Mouse (Mus musculus) neural tube, embryonic 13.5 days (tissue): ENCODE measurements around the gene Klf13. TPM values are rescaled to one million over a fixed set of nuclear protein-coding genes. Genes with fewer than 3 reads are reported as not detected.

ENCODE experiments used
- ATAC-seq: fragments of 200-750 bp; cut with Nextera tagmentation; 2 replicates; pipeline ENCODE4 v1.8.0; 2017; ENCODE audit warnings: low read depth, mild to moderate bottlenecking, moderate TSS enrichment, moderate library complexity
- H3K27ac ChIP-seq: fragments of 300-500 bp; sonication (generic); replicated peaks from 2 replicates; pipeline ENCODE4 v1.5.1; 2015; ENCODE audit warnings: moderate library complexity, mild to moderate bottlenecking, inconsistent platforms
- H3K27me3 ChIP-seq: fragments of 300-500 bp; sonication (generic); 2 replicates; pipeline ENCODE4 v1.6.1; 2015; ENCODE audit warnings: mild to moderate bottlenecking, inconsistent platforms
- H3K36me3 ChIP-seq: fragments of 300-500 bp; sonication (generic); 2 replicates; pipeline ENCODE4 v1.6.1; 2015; ENCODE audit warnings: mild to moderate bottlenecking, inconsistent platforms
- H3K4me1 ChIP-seq: fragments of 300-500 bp; sonication (generic); replicated peaks from 2 replicates; pipeline ENCODE4 v1.6.1; 2015; ENCODE audit warnings: inconsistent platforms
- H3K4me2 ChIP-seq: fragments of 300-500 bp; sonication (generic); 2 replicates; pipeline ENCODE4 v1.6.1; 2015; ENCODE audit warnings: inconsistent platforms, mild to moderate bottlenecking, moderate library complexity
- H3K4me3 ChIP-seq: fragments of 300-500 bp; sonication (generic); 2 replicates; pipeline ENCODE4 v1.5.1; 2015; ENCODE audit warnings: mild to moderate bottlenecking, inconsistent platforms
- H3K9ac ChIP-seq: fragments of 300-500 bp; sonication (generic); 2 replicates; pipeline ENCODE4 v1.6.1; 2015; ENCODE audit warnings: moderate library complexity, mild to moderate bottlenecking, inconsistent platforms
- H3K9me3 ChIP-seq: fragments of 300-500 bp; sonication (generic); 2 replicates; pipeline ENCODE4 v1.6.1; 2016; ENCODE audit warnings: inconsistent platforms
- WGBS: fragments of 180-500 bp; shearing (Covaris S2); methylation state at CpG from one replicate; pipeline ENCODE4 v1.1.7; 2015; 5-methylcytosine and 5-hydroxymethylcytosine counted together
- polyA plus RNA-seq: library from polyadenylated mRNA; unstranded; fragments of >200 nt; fragmentation: Nextera tagmentation; extraction: Ambion mirVana; gene quantifications from 2 replicates; pipeline ENCODE4 v1.2.1, GENCODE M21; 2015

Klf13 gene
- polyA plus RNA-seq, 1 experiment from 2014 or later: 32.5 TPM

- Histone ChIP-seq H3K9ac (no peak overlapping the region), H3K27me3 (no peaks in the 10 kb centered on the region), H3K4me1 (peaks cover 11% of the 10 kb centered on the region), H3K36me3 (no peaks in the 10 kb centered on the region), H3K27ac (no peak overlapping the region), H3K4me2 (no peak overlapping the region), H3K4me3 (no peak overlapping the region), H3K9me3 (no peaks in the 10 kb centered on the region)
- 51% methylated on average over 2 of the region's 2 CpGs for WGBS
- no peak for ATAC-seq
These were observed 5.2 kb upstream of the Klf13 start for GRCm38 (mm10) chr7:63943946-63944345.

- H3K9me3 ChIP-seq: no peaks in the 10 kb centered on the region
- no peaks in the 10 kb centered on the region for H3K36me3 ChIP-seq
- no peak for ATAC-seq
- H3K4me3 ChIP-seq: no peak overlapping the region
- H3K4me2 ChIP-seq: no peak overlapping the region
- no peaks in the 10 kb centered on the region for H3K27me3 ChIP-seq
- H3K9ac ChIP-seq: no peak overlapping the region
- 94% methylated on average over 4 of the region's 4 CpGs for WGBS
- no peak overlapping the region for H3K27ac ChIP-seq
- H3K4me1 ChIP-seq: peaks cover 11% of the 10 kb centered on the region
These were observed 2.8 kb upstream of the Klf13 start for GRCm38 (mm10) chr7:63941501-63941900.

GRCm38 (mm10) chr7:63941050-63941449 lies 2.3 kb upstream of the Klf13 start:
- Histone ChIP-seq H3K27me3 (no peaks in the 10 kb centered on the region), H3K27ac (no peak overlapping the region), H3K4me1 (peaks cover 15% of the 10 kb centered on the region), H3K9ac (no peak overlapping the region), H3K36me3 (no peaks in the 10 kb centered on the region), H3K4me2 (no peak overlapping the region), H3K9me3 (no peaks in the 10 kb centered on the region), H3K4me3 (no peak overlapping the region)
- no peak for ATAC-seq
- WGBS: 91% methylated on average over 3 of the region's 3 CpGs

GRCm38 (mm10) chr7:63940321-63940720 lies 1.6 kb upstream of the Klf13 start:
- H3K4me2 ChIP-seq: no peak overlapping the region

GRCm38 (mm10) chr7:63939397-63939951 lies 759 bp upstream of the Klf13 start:
- Histone ChIP-seq H3K4me3 (peak overlapping the region; percentile 98), H3K36me3 (no peaks in the 10 kb centered on the region), H3K9me3 (no peaks in the 10 kb centered on the region), H3K27ac (peak overlapping the region; percentile 98), H3K4me2 (peak overlapping the region; percentile 83), H3K4me1 (peaks cover 31% of the 10 kb centered on the region), H3K9ac (peak overlapping the region; percentile 78), H3K27me3 (no peaks in the 10 kb centered on the region)
- WGBS: under 1% methylated on average over 39 of the region's 39 CpGs
- peak; percentile 55 for ATAC-seq

More at GRCm38 (mm10) chr7:63940321-63940720, 1.6 kb upstream of the Klf13 start:
- no peak overlapping the region for H3K4me3 ChIP-seq
- no peak for ATAC-seq
- no peaks in the 10 kb centered on the region for H3K36me3 ChIP-seq
- WGBS: 94% methylated on average over 5 of the region's 5 CpGs
- no peak overlapping the region for H3K9ac ChIP-seq
- no peaks in the 10 kb centered on the region for H3K9me3 ChIP-seq
- H3K27me3 ChIP-seq: no peaks in the 10 kb centered on the region
- peak overlapping the region; percentile 98 for H3K27ac ChIP-seq
- peaks cover 22% of the 10 kb centered on the region for H3K4me1 ChIP-seq

GRCm38 (mm10) chr7:63938066-63938913 lies 425 bp downstream of the Klf13 start:
- ATAC-seq: peak; percentile 68
- H3K4me2 ChIP-seq: peak overlapping the region; percentile 83
- no peaks in the 10 kb centered on the region for H3K27me3 ChIP-seq
- peak overlapping the region; percentile 98 for H3K4me3 ChIP-seq
- WGBS: under 1% methylated on average over 106 of the region's 121 CpGs
- H3K36me3 ChIP-seq: no peaks in the 10 kb centered on the region
- peak overlapping the region; percentile 98 for H3K9ac ChIP-seq
- H3K4me1 ChIP-seq: peaks cover 38% of the 10 kb centered on the region
- peak overlapping the region; percentile 98 for H3K27ac ChIP-seq
- no peaks in the 10 kb centered on the region for H3K9me3 ChIP-seq

GRCm38 (mm10) chr7:63937236-63938065 lies 1.3 kb downstream of the Klf13 start:
- under 1% methylated on average over 81 of the region's 88 CpGs for WGBS

GRCm38 (mm10) chr7:63936986-63937235 lies 1.8 kb downstream of the Klf13 start:
- Histone ChIP-seq H3K4me2 (peak overlapping the region; percentile 83), H3K9me3 (no peaks in the 10 kb centered on the region), H3K4me1 (peaks cover 40% of the 10 kb centered on the region), H3K36me3 (no peaks in the 10 kb centered on the region), H3K4me3 (peak overlapping the region; percentile 98), H3K27me3 (no peaks in the 10 kb centered on the region), H3K27ac (peak overlapping the region; percentile 98), H3K9ac (peak overlapping the region; percentile 98)
- under 1% methylated on average over 11 of the region's 11 CpGs for WGBS
- no peak for ATAC-seq

More at GRCm38 (mm10) chr7:63937236-63938065, 1.3 kb downstream of the Klf13 start:
- no peaks in the 10 kb centered on the region for H3K36me3 ChIP-seq
- no peaks in the 10 kb centered on the region for H3K27me3 ChIP-seq
- H3K9me3 ChIP-seq: no peaks in the 10 kb centered on the region
- peak overlapping the region; percentile 98 for H3K9ac ChIP-seq
- peak overlapping the region; percentile 98 for H3K27ac ChIP-seq
- ATAC-seq: peak; percentile 13
- H3K4me2 ChIP-seq: peak overlapping the region; percentile 83
- peak overlapping the region; percentile 98 for H3K4me3 ChIP-seq
- H3K4me1 ChIP-seq: peaks cover 40% of the 10 kb centered on the region

- under 1% methylated on average over 34 of the region's 34 CpGs for WGBS
- Histone ChIP-seq H3K27me3 (no peaks in the 10 kb centered on the region), H3K4me3 (peak overlapping the region; percentile 98), H3K27ac (peak overlapping the region; percentile 98), H3K4me1 (peaks cover 40% of the 10 kb centered on the region), H3K36me3 (no peaks in the 10 kb centered on the region), H3K4me2 (peak overlapping the region; percentile 83), H3K9me3 (no peaks in the 10 kb centered on the region), H3K9ac (peak overlapping the region; percentile 98)
- ATAC-seq: no peak
These were observed 2.3 kb downstream of the Klf13 start for GRCm38 (mm10) chr7:63936188-63936985.

- H3K4me2 ChIP-seq: peak overlapping the region; percentile 83
- H3K27ac ChIP-seq: peak overlapping the region; percentile 52; the same call in 1 of the 2 replicates
- no peaks in the 10 kb centered on the region for H3K27me3 ChIP-seq
- no peaks in the 10 kb centered on the region for H3K9me3 ChIP-seq
- peaks cover 40% of the 10 kb centered on the region for H3K4me1 ChIP-seq
- no peak for ATAC-seq
- no peaks in the 10 kb centered on the region for H3K36me3 ChIP-seq
- WGBS: 18% methylated on average over 8 of the region's 8 CpGs
- peak overlapping the region; percentile 98 for H3K9ac ChIP-seq
- H3K4me3 ChIP-seq: peak overlapping the region; percentile 98
These were observed 2.9 kb downstream of the Klf13 start for GRCm38 (mm10) chr7:63935809-63936187.

GRCm38 (mm10) chr7:63934530-63934929 lies 4.2 kb downstream of the Klf13 start:
- H3K27me3 ChIP-seq: no peaks in the 10 kb centered on the region
- H3K36me3 ChIP-seq: no peaks in the 10 kb centered on the region
- peak overlapping the region; percentile 98; the same call in 1 of the 2 replicates for H3K4me3 ChIP-seq
- no peak for ATAC-seq
- H3K4me1 ChIP-seq: peaks cover 34% of the 10 kb centered on the region
- no peak overlapping the region for H3K27ac ChIP-seq
- peak overlapping the region; percentile 83 for H3K4me2 ChIP-seq
- WGBS: 72% methylated on average over 1 of the region's 1 CpGs
- peak overlapping the region; percentile 98 for H3K9ac ChIP-seq
- H3K9me3 ChIP-seq: no peaks in the 10 kb centered on the region
